Mouse (Mus musculus) megakaryocyte-erythroid progenitor cell, adult 5-6 weeks (primary cell): ENCODE data around the gene Magi2. TPM values are rescaled to one million over a fixed set of nuclear protein-coding genes. Genes with fewer than 3 reads are reported as not detected.

ENCODE experiments used
- ATAC-seq: replicated peaks from 2 replicates; pipeline ENCODE4 v1.8.0; 2016; ENCODE audit warnings: mild to moderate bottlenecking, inconsistent platforms; ENCODE audit not compliant: severe bottlenecking, poor library complexity, low FRiP score, low TSS enrichment
- total RNA-seq, 2 experiments: library from RNA; stranded (forward) in 1 of 2; stranded (reverse) in 1 of 2; fragments of 200-1000, 215-1000 nt in 1 of 2; fragments of >200 nt in 1 of 2; fragmentation: Nextera tagmentation in 1 of 2; gene quantifications; 2 replicates each; pipeline ENCODE4 v1.2.3; 2014 to 2017

The Magi2 gene
- total RNA-seq, 2 experiments from 2014 or later = 0.23 to 0.52 TPM

- no peak for ATAC-seq
These were observed 1190.5 kb downstream of the Magi2 start for GRCm38 (mm10) chr5:20417348-20417747.

- ATAC-seq = no peak
These were observed 1205.4 kb downstream of the Magi2 start for GRCm38 (mm10) chr5:20432148-20432813.

GRCm38 (mm10) chr5:20446471-20447174 lies 1219.8 kb downstream of the Magi2 start:
- no peak for ATAC-seq

- no peak for ATAC-seq
These were observed 1229.3 kb downstream of the Magi2 start for GRCm38 (mm10) chr5:20456106-20456505.

- no peak for ATAC-seq
These were observed 1231.1 kb downstream of the Magi2 start for GRCm38 (mm10) chr5:20457742-20458510.

- ATAC-seq = no peak
These were observed 1234.9 kb downstream of the Magi2 start for GRCm38 (mm10) chr5:20461709-20462108.

GRCm38 (mm10) chr5:20462376-20462775 lies 1235.5 kb downstream of the Magi2 start:
- no peak for ATAC-seq

- ATAC-seq = no peak
These were observed 1242.9 kb downstream of the Magi2 start for GRCm38 (mm10) chr5:20469721-20470120.

- ATAC-seq = peak; percentile 90
These were observed 1243.6 kb downstream of the Magi2 start for GRCm38 (mm10) chr5:20470466-20470865.

GRCm38 (mm10) chr5:20484505-20484904 lies 1257.7 kb downstream of the Magi2 start:
- ATAC-seq = no peak

- no peak for ATAC-seq
These were observed 1265.1 kb downstream of the Magi2 start for GRCm38 (mm10) chr5:20491911-20492310.

- no peak for ATAC-seq
These were observed 1265.8 kb downstream of the Magi2 start for GRCm38 (mm10) chr5:20492679-20493078.

- no peak for ATAC-seq
These were observed 1267.2 kb downstream of the Magi2 start for GRCm38 (mm10) chr5:20494010-20494409.

GRCm38 (mm10) chr5:20496924-20497323 lies 1270.1 kb downstream of the Magi2 start:
- no peak for ATAC-seq

GRCm38 (mm10) chr5:20499031-20499600 lies 1272.3 kb downstream of the Magi2 start:
- ATAC-seq = no peak

- no peak for ATAC-seq
These were observed 1281.8 kb downstream of the Magi2 start for GRCm38 (mm10) chr5:20508609-20509008.

GRCm38 (mm10) chr5:20509606-20510005 lies 1282.8 kb downstream of the Magi2 start:
- no peak for ATAC-seq

- ATAC-seq = no peak
These were observed 1285.7 kb downstream of the Magi2 start for GRCm38 (mm10) chr5:20512377-20513126.

GRCm38 (mm10) chr5:20521639-20522038 lies 1294.8 kb downstream of the Magi2 start:
- no peak for ATAC-seq
